Mouse (Mus musculus): Measurements from ENCODE around the gene Gramd4.
"Not testable (repeated sequence)": the region's sequence is repeated elsewhere in the genome, so short reads cannot be mapped to it uniquely, and the experiment has no call there.

The Gramd4 gene

GRCm38 (mm10) chr15:86051878-86052478 is 5.5 kb upstream of the Gramd4 start:
- no peak for DNase-seq

GRCm38 (mm10) chr15:86053890-86054536 is 3.5 kb upstream of the Gramd4 start:
- DNase-seq, result peak; percentile 81

GRCm38 (mm10) chr15:86054861-86055260 is 2.6 kb upstream of the Gramd4 start:
- DNase-seq, result not testable (repeated sequence)

GRCm38 (mm10) chr15:86056221-86056760 is 1.2 kb upstream of the Gramd4 start:
- DNase-seq, result no peak

GRCm38 (mm10) chr15:86057908-86058307 is 413 bp downstream of the Gramd4 start:
- no peak for DNase-seq

GRCm38 (mm10) chr15:86058394-86058915 is 960 bp downstream of the Gramd4 start:
- DNase-seq, result peak; percentile 91

- peak; percentile 60 for DNase-seq
Measured at GRCm38 (mm10) chr15:86058931-86059834, 1.7 kb downstream of the Gramd4 start.

GRCm38 (mm10) chr15:86059835-86060380 is 2.4 kb downstream of the Gramd4 start:
- DNase-seq, result no peak

- DNase-seq, result no peak
Measured at GRCm38 (mm10) chr15:86060581-86060980, 3.1 kb downstream of the Gramd4 start.

- no peak for DNase-seq
Measured at GRCm38 (mm10) chr15:86061221-86061620, 3.7 kb downstream of the Gramd4 start.

GRCm38 (mm10) chr15:86061848-86062481 is 4.5 kb downstream of the Gramd4 start:
- DNase-seq, result no peak

- DNase-seq, result no peak
Measured at GRCm38 (mm10) chr15:86064191-86064849, 6.8 kb downstream of the Gramd4 start.

GRCm38 (mm10) chr15:86064850-86065229 is 7.3 kb downstream of the Gramd4 start:
- DNase-seq, result no peak

- DNase-seq, result no peak
Measured at GRCm38 (mm10) chr15:86065367-86065766, 7.9 kb downstream of the Gramd4 start.

- no peak for DNase-seq
Measured at GRCm38 (mm10) chr15:86066836-86067580, 9.5 kb downstream of the Gramd4 start.

GRCm38 (mm10) chr15:86067581-86067910 is 10.1 kb downstream of the Gramd4 start:
- no peak for DNase-seq

- no peak for DNase-seq
Measured at GRCm38 (mm10) chr15:86067941-86068495, 10.5 kb downstream of the Gramd4 start.

GRCm38 (mm10) chr15:86069011-86069791 is 11.7 kb downstream of the Gramd4 start:
- no peak for DNase-seq

GRCm38 (mm10) chr15:86070368-86070767 is 12.9 kb downstream of the Gramd4 start:
- DNase-seq, result no peak

- no peak for DNase-seq
Measured at GRCm38 (mm10) chr15:86071166-86071565, 13.7 kb downstream of the Gramd4 start.
